Mouse (Mus musculus): ENCODE measurements around the gene Gm38431. TPM values are rescaled to one million over a fixed set of nuclear protein-coding genes. Genes with fewer than 3 reads are reported as not detected.

Gene Gm38431
- polyA plus RNA-seq (2012; rRNA removed) = 2.3 and 3.0 TPM in 2 replicates

GRCm38 (mm10) chr9:21091707-21092320, at the start of gene Gm38431, which contains the start of gene Raver1:
Gene Gm38431, minus strand, starts transcription at chr9:21091997.
Gene Raver1, minus strand, starts transcription at chr9:21092008.
- Histone ChIP-seq H3K4me3 (ENCODE audit: insufficient read depth, low read length) (peak within 1 kb of the TSS; percentile 90), H3K27ac (ENCODE audit: insufficient read depth, low read length) (peak within 1 kb of the TSS; percentile 61), H3K4me1 (ENCODE audit: control insufficient read depth, insufficient read depth, low read length) (peaks cover 5% of the 10 kb centered on the region; the same call in 1 of the 2 replicates)
- TF ChIP-seq POLR2A (IDR thresholded peaks at IDR 0.05; ENCODE audit: extremely low read depth, insufficient read depth, low read length) (peak; percentile 85), CTCF (IDR thresholded peaks at IDR 0.05; ENCODE audit: extremely low read depth, insufficient read depth, low read length) (no peak)

DNA sequence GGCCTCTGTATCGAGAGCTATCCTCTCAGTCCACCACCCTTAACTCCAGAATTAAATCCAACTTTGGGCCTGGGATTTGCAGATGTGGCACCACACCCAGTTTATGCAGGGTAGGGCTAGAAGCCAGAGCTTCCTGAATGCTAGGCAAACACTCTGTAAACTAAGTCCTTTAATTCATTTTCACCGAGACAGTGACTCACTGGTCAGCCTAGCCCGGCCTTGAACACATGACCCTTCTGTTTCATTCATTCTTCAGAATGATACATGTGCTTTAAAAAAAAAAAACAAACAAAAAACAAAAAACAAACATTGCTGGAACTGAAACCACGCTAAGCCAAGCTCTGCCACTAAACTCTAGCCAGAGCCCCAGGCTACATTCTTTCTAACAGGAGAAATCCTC, 46.6 kb upstream of the Gm38431 start:
- Histone ChIP-seq H3K4me1 (ENCODE audit: control insufficient read depth, insufficient read depth, low read length) (no peaks in the 10 kb centered on the region), H3K27ac (ENCODE audit: insufficient read depth, low read length) (no peak overlapping the region), H3K4me3 (ENCODE audit: insufficient read depth, low read length) (no peak overlapping the region)
- TF ChIP-seq CTCF (IDR thresholded peaks at IDR 0.05; ENCODE audit: extremely low read depth, insufficient read depth, low read length) (no peak), POLR2A (IDR thresholded peaks at IDR 0.05; ENCODE audit: extremely low read depth, insufficient read depth, low read length) (no peak)

DNA sequence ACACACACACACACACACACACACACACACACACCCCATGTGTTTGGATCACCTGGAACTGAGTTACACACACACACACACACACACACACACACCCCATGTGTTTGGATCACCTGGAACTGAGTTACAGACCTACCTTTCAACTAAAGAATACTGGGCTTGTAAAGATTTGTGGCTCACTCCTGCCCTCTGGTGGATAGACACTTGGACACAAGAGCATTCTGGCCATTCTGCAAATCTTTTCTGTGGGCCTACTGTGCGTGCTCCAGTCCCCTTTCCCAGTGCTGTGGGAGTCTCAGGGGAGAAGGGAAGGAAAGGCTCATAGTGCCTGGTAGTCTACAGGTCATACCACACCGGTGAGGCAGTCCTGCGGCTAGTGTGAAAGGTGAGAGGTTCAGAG, 45.4 kb upstream of the Gm38431 start:
- Histone ChIP-seq H3K27ac (ENCODE audit: insufficient read depth, low read length) (no peak overlapping the region), H3K4me1 (ENCODE audit: control insufficient read depth, insufficient read depth, low read length) (no peaks in the 10 kb centered on the region), H3K4me3 (ENCODE audit: insufficient read depth, low read length) (no peak overlapping the region)
- no peak for TF ChIP-seq POLR2A (IDR thresholded peaks at IDR 0.05; ENCODE audit: extremely low read depth, insufficient read depth, low read length)
- peak; percentile 60 for TF ChIP-seq CTCF (IDR thresholded peaks at IDR 0.05; ENCODE audit: extremely low read depth, insufficient read depth, low read length)

GRCm38 (mm10) chr9:21136401-21136800, 44.6 kb upstream of the Gm38431 start:
- H3K27ac ChIP-seq (ENCODE audit: insufficient read depth, low read length) = no peak overlapping the region
- no peaks in the 10 kb centered on the region for H3K4me1 ChIP-seq (ENCODE audit: control insufficient read depth, insufficient read depth, low read length)
- no peak overlapping the region for H3K4me3 ChIP-seq (ENCODE audit: insufficient read depth, low read length)
- no peak for TF ChIP-seq CTCF (IDR thresholded peaks at IDR 0.05; ENCODE audit: extremely low read depth, insufficient read depth, low read length)
- TF ChIP-seq POLR2A (IDR thresholded peaks at IDR 0.05; ENCODE audit: extremely low read depth, insufficient read depth, low read length) = no peak

DNA sequence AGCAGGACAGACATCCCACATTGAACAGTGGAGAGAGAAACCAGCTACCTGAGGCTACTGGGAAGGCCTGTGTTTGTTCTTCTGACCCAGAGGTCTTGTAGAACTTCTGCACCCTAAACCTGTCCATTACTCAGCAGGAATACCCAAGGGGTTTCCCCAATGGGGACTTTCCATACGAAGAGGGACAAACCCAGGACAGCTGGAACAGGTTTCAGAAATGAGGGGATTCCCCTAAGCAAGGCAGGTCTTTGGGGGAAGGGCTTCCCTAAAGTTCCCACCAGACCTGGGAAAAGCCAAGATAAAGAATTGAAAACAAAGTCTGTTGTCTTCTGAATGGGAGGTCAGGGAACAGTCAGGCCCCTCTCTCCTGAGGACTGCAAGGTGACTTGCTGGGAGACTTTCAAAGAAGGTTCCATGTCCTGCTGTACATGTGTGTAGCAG, 44.2 kb upstream of the Gm38431 start:
- Histone ChIP-seq H3K4me3 (ENCODE audit: insufficient read depth, low read length) (no peak overlapping the region), H3K27ac (ENCODE audit: insufficient read depth, low read length) (no peak overlapping the region), H3K4me1 (ENCODE audit: control insufficient read depth, insufficient read depth, low read length) (no peaks in the 10 kb centered on the region)
- TF ChIP-seq POLR2A (IDR thresholded peaks at IDR 0.05; ENCODE audit: extremely low read depth, insufficient read depth, low read length) = no peak
- TF ChIP-seq CTCF (IDR thresholded peaks at IDR 0.05; ENCODE audit: extremely low read depth, insufficient read depth, low read length) = no peak

- Histone ChIP-seq H3K4me3 (ENCODE audit: insufficient read depth, low read length) (no peak overlapping the region), H3K27ac (ENCODE audit: insufficient read depth, low read length) (no peak overlapping the region), H3K4me1 (ENCODE audit: control insufficient read depth, insufficient read depth, low read length) (no peaks in the 10 kb centered on the region)
- TF ChIP-seq POLR2A (IDR thresholded peaks at IDR 0.05; ENCODE audit: extremely low read depth, insufficient read depth, low read length) (no peak), CTCF (IDR thresholded peaks at IDR 0.05; ENCODE audit: extremely low read depth, insufficient read depth, low read length) (no peak)
These were observed 43.6 kb upstream of the Gm38431 start for GRCm38 (mm10) chr9:21135329-21135890.

- Histone ChIP-seq H3K4me3 (ENCODE audit: insufficient read depth, low read length) (no peak overlapping the region), H3K27ac (ENCODE audit: insufficient read depth, low read length) (no peak overlapping the region), H3K4me1 (ENCODE audit: control insufficient read depth, insufficient read depth, low read length) (no peaks in the 10 kb centered on the region)
- TF ChIP-seq CTCF (IDR thresholded peaks at IDR 0.05; ENCODE audit: extremely low read depth, insufficient read depth, low read length) (no peak), POLR2A (IDR thresholded peaks at IDR 0.05; ENCODE audit: extremely low read depth, insufficient read depth, low read length) (no peak)
These were observed 43.0 kb upstream of the Gm38431 start for GRCm38 (mm10) chr9:21134595-21135328.

DNA sequence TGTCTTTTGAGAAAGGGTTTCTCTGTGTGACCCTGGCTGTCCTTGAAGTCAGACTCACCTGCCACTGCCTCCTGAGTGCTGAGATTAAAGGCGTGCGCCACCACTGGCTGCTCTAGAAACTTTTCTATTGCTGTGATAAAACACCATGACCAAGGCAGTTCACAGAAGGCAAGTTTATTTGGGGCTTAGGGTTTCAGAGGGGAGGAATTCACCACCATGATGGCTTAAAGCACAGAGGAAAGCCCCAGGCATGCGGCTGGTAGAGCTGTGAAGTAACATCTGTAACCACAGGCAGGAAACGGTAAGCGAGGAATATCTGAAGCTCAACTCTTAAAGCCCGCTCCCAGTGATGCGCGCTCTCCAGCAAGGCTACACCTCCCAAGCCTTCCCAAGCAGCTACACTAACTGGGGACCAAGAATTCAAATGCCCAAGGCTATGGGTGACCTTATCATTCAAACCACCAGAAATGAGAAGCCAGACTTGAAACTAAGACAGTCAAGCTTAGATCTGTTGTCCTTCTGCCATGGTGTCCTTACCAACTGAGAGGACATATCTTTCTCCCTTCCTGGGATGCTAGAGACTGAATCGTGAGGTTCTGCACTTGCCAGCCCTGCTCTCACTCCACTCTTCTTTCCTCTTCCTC, 41.4 kb upstream of the Gm38431 start:
- H3K4me1 ChIP-seq (ENCODE audit: control insufficient read depth, insufficient read depth, low read length) = no peaks in the 10 kb centered on the region
- no peak for TF ChIP-seq POLR2A (IDR thresholded peaks at IDR 0.05; ENCODE audit: extremely low read depth, insufficient read depth, low read length)
- TF ChIP-seq CTCF (IDR thresholded peaks at IDR 0.05; ENCODE audit: extremely low read depth, insufficient read depth, low read length) = no peak
- H3K4me3 ChIP-seq (ENCODE audit: insufficient read depth, low read length) = no peak overlapping the region
- H3K27ac ChIP-seq (ENCODE audit: insufficient read depth, low read length) = no peak overlapping the region

DNA sequence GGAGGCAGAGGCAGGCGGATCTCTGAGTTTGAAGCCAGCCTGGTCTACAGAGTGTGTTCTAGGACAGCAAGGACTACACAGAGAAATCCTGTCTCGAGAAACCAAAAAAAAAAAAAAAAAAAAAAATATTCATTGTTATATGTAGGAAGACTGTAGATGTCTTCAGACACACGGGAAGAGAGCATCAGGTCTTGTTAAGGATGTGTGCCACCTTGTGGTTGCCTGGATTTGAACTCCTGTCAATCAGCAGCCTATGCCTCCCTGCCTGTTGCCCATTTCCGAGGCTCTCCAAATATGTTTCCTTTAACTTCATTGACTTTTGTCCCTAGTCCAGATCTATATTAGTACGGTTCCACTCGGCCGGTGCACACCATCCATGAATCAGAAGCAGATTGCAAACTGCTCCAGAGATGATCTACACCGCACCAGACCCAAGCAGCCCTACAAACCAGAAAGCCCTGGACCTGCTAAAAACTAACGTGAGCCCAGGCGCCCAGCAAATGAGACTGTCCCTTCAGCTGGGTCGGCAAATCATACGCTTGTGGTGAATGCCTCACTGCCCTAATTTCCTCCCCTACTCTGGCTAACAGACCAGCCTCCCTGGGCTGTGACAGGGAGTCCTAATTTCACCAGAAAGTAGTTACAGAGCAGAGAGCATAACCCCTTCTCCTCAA, 40.4 kb upstream of the Gm38431 start:
- H3K4me3 ChIP-seq (ENCODE audit: insufficient read depth, low read length) = no peak overlapping the region
- no peak overlapping the region for H3K27ac ChIP-seq (ENCODE audit: insufficient read depth, low read length)
- TF ChIP-seq CTCF (IDR thresholded peaks at IDR 0.05; ENCODE audit: extremely low read depth, insufficient read depth, low read length) (peak; percentile 34; the same call in 1 of the 2 replicates), POLR2A (IDR thresholded peaks at IDR 0.05; ENCODE audit: extremely low read depth, insufficient read depth, low read length) (no peak)

More for the DNA sequence above, 40.4 kb upstream of the Gm38431 start:
- no peaks in the 10 kb centered on the region for H3K4me1 ChIP-seq (ENCODE audit: control insufficient read depth, insufficient read depth, low read length)
